Mouse (Mus musculus) megakaryocyte, adult 5-6 weeks (primary cell): Measurements from ENCODE around the gene D930007J09Rik. TPM values are rescaled to one million over a fixed set of nuclear protein-coding genes. Genes with fewer than 3 reads are reported as not detected.

Experiments used
- ATAC-seq: 2 replicates; pipeline ENCODE4 v1.8.0; 2016; ENCODE audit warnings: mild to moderate bottlenecking, inconsistent platforms; ENCODE audit not compliant: poor library complexity, severe bottlenecking
- total RNA-seq, 2 experiments: library from RNA; stranded (forward) in 1 of 2; stranded (reverse) in 1 of 2; fragments of 153-499, 151-499 nt in 1 of 2; fragments of 221-1000, 200-1000 nt in 1 of 2; gene quantifications; 2 replicates each; pipeline versions ENCODE4 v1.2.3 to v1.2.4; 2015 to 2017

The D930007J09Rik gene
- total RNA-seq, 2 experiments from 2014 or later: not detected

- no peak for ATAC-seq
Observed at GRCm38 (mm10) chr13:32823126-32823525, 20.5 kb upstream of the D930007J09Rik start.

GRCm38 (mm10) chr13:32821671-32822070, 19.0 kb upstream of the D930007J09Rik start:
- no peak for ATAC-seq

GRCm38 (mm10) chr13:32819926-32820325, 17.3 kb upstream of the D930007J09Rik start:
- ATAC-seq: no peak

GRCm38 (mm10) chr13:32819241-32819640, 16.6 kb upstream of the D930007J09Rik start:
- ATAC-seq: no peak

- ATAC-seq: no peak
Observed at GRCm38 (mm10) chr13:32807624-32808023, 5.0 kb upstream of the D930007J09Rik start.

- ATAC-seq: no peak
Observed at GRCm38 (mm10) chr13:32806820-32807219, 4.2 kb upstream of the D930007J09Rik start.

GRCm38 (mm10) chr13:32803701-32804345, 1.2 kb upstream of the D930007J09Rik start:
- ATAC-seq: no peak

- peak; percentile 92 for ATAC-seq
Observed at GRCm38 (mm10) chr13:32801693-32802221, 892 bp downstream of the D930007J09Rik start, which contains the start of gene Wrnip1. Wrnip1 (plus strand) TSS chr13:32802038.

- peak; percentile 52 for ATAC-seq
Observed at GRCm38 (mm10) chr13:32800859-32801258, 1.8 kb downstream of the D930007J09Rik start.

GRCm38 (mm10) chr13:32799131-32799530, 3.5 kb downstream of the D930007J09Rik start:
- ATAC-seq: no peak

GRCm38 (mm10) chr13:32797085-32797484, 5.6 kb downstream of the D930007J09Rik start:
- ATAC-seq: no peak

GRCm38 (mm10) chr13:32795166-32795565, 7.5 kb downstream of the D930007J09Rik start:
- no peak for ATAC-seq

GRCm38 (mm10) chr13:32794619-32795018, 8.0 kb downstream of the D930007J09Rik start:
- no peak for ATAC-seq

GRCm38 (mm10) chr13:32789781-32790180, 12.9 kb downstream of the D930007J09Rik start:
- no peak for ATAC-seq

GRCm38 (mm10) chr13:32787584-32787983, 15.1 kb downstream of the D930007J09Rik start:
- no peak for ATAC-seq

GRCm38 (mm10) chr13:32783816-32784215, 18.8 kb downstream of the D930007J09Rik start, which contains the start of gene Mylk4:
Mylk4 (minus strand) TSS chr13:32783954.
- no peak for ATAC-seq

- no peak for ATAC-seq
Observed at GRCm38 (mm10) chr13:32783055-32783454, 19.6 kb downstream of the D930007J09Rik start.

GRCm38 (mm10) chr13:32778861-32779260, 23.8 kb downstream of the D930007J09Rik start:
- ATAC-seq: no peak

- ATAC-seq: no peak
Observed at GRCm38 (mm10) chr13:32776350-32776749, 26.3 kb downstream of the D930007J09Rik start.

GRCm38 (mm10) chr13:32775889-32776288, 26.8 kb downstream of the D930007J09Rik start:
- ATAC-seq: no peak

GRCm38 (mm10) chr13:32769960-32770359, 32.7 kb downstream of the D930007J09Rik start:
- ATAC-seq: no peak

- ATAC-seq: no peak
Observed at GRCm38 (mm10) chr13:32768104-32768503, 34.5 kb downstream of the D930007J09Rik start.
